Mouse (Mus musculus) heart, postnatal 0 days (tissue): ENCODE results near the gene Olfr305.

Source experiments
- CTCF ChIP-seq: IDR thresholded peaks from 2 replicates; pipeline ENCODE4 v1.5.1; 2016; ENCODE audit warnings: antibody characterized with exemption, control low read depth, low read depth
- EP300 ChIP-seq: IDR thresholded peaks from 2 replicates; pipeline ENCODE4 v1.6.1; 2016; ENCODE audit warnings: antibody characterized with exemption, low read depth

GRCm38 (mm10) chr7:86403546-86403945 is 36.8 kb upstream of the Olfr305 start, which contains the start of gene Olfr301:
- TF ChIP-seq EP300, result no peak
- no peak for TF ChIP-seq CTCF
